Mouse (Mus musculus) forebrain, embryonic 11.5 days (tissue): ENCODE measurements around the gene 5730480H06Rik. TPM values are rescaled to one million over a fixed set of nuclear protein-coding genes. Genes with fewer than 3 reads are reported as not detected.

ENCODE experiments used
- ATAC-seq: fragments of 200-750 bp; cut with Nextera tagmentation; replicated peaks from 2 replicates; pipeline ENCODE4 v1.8.0; 2017; ENCODE audit warnings: moderate TSS enrichment; ENCODE audit not compliant: low FRiP score
- DNase-seq: peaks from one replicate; pipeline ENCODE4 v3.0.0-alpha.2; 2017; ENCODE audit warnings: low spot score
- H3K27ac ChIP-seq: fragments of 300-500 bp; sonication (generic); 2 replicates; pipeline ENCODE4 v1.5.1; 2014; ENCODE audit warnings: low read depth, low read length
- H3K27me3 ChIP-seq: fragments of 300-500 bp; sonication (generic); 2 replicates; pipeline ENCODE4 v1.6.1; 2014; ENCODE audit warnings: mild to moderate bottlenecking, low read length, mixed read lengths; ENCODE audit not compliant: control insufficient read depth, insufficient read depth
- H3K36me3 ChIP-seq: fragments of 300-500 bp; sonication (generic); 2 replicates; pipeline ENCODE4 v1.6.1; 2014; ENCODE audit warnings: mild to moderate bottlenecking, low read length, moderate library complexity, mixed read lengths; ENCODE audit not compliant: control insufficient read depth, insufficient read depth
- H3K4me1 ChIP-seq: fragments of 300-500 bp; sonication (generic); replicated peaks from 2 replicates; pipeline ENCODE4 v1.6.1; 2014; ENCODE audit warnings: low read length, mixed read lengths; ENCODE audit not compliant: control insufficient read depth, insufficient read depth
- H3K4me2 ChIP-seq: fragments of 300-500 bp; sonication (generic); 2 replicates; pipeline ENCODE4 v1.6.1; 2014; ENCODE audit warnings: low read depth, mild to moderate bottlenecking, low read length, moderate library complexity, mixed read lengths; ENCODE audit not compliant: severe bottlenecking
- H3K4me3 ChIP-seq: fragments of 300-500 bp; sonication (generic); 2 replicates; pipeline ENCODE4 v1.5.1; 2014; ENCODE audit warnings: low read depth, low read length
- H3K9ac ChIP-seq: fragments of 300-500 bp; sonication (generic); 2 replicates; pipeline ENCODE4 v1.6.1; 2014; ENCODE audit warnings: low read length
- H3K9me3 ChIP-seq: fragments of 300-500 bp; sonication (generic); 2 replicates; pipeline ENCODE4 v1.6.1; 2016; ENCODE audit warnings: low read length, mixed read lengths; ENCODE audit not compliant: control insufficient read depth
- WGBS: fragments of 180-500 bp; shearing (Covaris S2); extraction: QIAGEN DNeasy Blood & Tissue Kit; methylation state at CpG from one replicate; pipeline ENCODE4 v1.1.7; 2014; 5-methylcytosine and 5-hydroxymethylcytosine counted together
- polyA plus RNA-seq: library from polyadenylated mRNA; unstranded; fragments of >200 nt; fragmentation: Nextera tagmentation; extraction: Ambion mirVana; gene quantifications from 2 replicates; pipeline ENCODE4 v1.2.1, GENCODE M21; 2014

Gene 5730480H06Rik
- polyA plus RNA-seq, result 26.7 and 33.1 TPM in 2 replicates

DNA sequence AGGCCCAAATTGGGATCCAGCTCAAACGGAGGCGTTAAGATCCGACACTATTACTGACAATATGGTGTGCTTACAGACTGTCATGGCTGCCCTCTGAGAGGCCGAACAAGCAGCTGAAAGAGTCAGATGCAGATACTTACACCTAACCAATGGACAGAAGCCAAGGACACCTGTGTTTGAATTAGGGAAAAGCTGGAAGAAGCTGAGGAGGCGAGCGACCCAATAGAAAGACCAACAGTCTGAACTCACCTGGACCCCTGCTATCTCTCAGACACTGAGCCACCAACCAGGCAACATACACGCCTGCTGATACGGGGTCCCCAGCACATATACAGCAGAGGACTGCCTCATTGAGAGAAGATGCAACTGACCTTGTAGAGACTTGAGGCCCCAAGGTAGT is at the start of gene 5730480H06Rik:
Gene 5730480H06Rik, plus strand, starts transcription at position 301 of the 400 bp plus-strand sequence.
- Histone ChIP-seq H3K4me1 (no peaks in the 10 kb centered on the region), H3K27ac (no peak within 1 kb of the TSS), H3K9ac (no peak within 1 kb of the TSS), H3K36me3 (no peaks in the 10 kb centered on the region), H3K27me3 (no peaks in the 10 kb centered on the region), H3K4me2 (no peak within 1 kb of the TSS), H3K4me3 (no peak within 1 kb of the TSS), H3K9me3 (no peaks in the 10 kb centered on the region)
- ATAC-seq (no peak), DNase-seq (no peak)
- WGBS, result 94% methylated on average over 8 of the region's 8 CpGs

DNA sequence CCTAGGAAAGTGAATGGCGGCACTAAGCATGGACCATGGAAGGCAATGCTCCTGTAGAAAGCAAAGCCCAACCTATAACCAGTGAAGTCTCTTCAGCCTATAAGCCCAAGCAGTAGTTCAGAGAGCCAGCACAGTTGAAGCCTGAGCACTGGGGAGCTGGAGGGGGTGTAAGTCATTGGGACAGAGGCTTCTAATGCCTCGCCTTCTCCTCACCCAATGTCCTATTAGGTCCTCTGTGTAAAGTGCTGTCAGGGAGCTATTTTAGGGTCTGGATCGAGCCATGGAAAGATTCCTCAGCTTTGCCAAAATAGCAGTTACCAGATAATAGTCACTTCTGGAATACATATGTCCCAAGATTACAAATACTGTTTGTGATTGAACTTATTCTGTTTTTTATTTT is 26.6 kb upstream of the 5730480H06Rik start:
- 88% methylated on average over 3 of the region's 3 CpGs for WGBS
- no peaks in the 10 kb centered on the region for H3K36me3 ChIP-seq
- no peak for ATAC-seq

DNA sequence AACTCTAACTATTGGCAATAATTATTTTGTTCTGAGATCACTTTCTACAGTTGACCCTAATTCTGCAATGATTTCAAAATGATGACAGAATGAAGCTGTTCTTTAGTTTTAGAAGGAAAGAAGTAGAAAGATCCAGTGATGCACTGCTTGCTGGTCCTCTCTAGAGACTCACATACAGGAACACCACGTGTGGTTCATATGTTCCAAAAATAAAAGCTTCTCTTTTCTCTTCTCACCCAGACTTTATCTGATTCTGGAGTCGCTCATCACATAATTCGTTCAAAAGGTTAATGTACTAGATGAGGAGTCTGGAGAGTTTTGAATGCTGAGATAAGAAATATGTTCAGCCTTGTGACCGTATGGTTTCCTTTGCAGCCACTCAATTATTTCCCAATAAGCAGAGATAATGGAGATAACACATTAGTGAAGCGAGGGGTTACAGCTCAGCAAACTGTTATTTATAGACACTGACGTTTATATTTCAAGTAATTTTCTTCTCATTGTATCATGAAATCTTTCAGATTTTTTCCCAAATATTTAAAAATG is 12.6 kb upstream of the 5730480H06Rik start:
- H3K27ac ChIP-seq, result no peak overlapping the region
- WGBS, result 87% methylated on average over 6 of the region's 6 CpGs
- no peaks in the 10 kb centered on the region for H3K4me1 ChIP-seq
- H3K27me3 ChIP-seq, result no peaks in the 10 kb centered on the region
- ATAC-seq (no peak), DNase-seq (no peak)
- H3K4me3 ChIP-seq, result no peak overlapping the region
- H3K9ac ChIP-seq, result no peak overlapping the region
- no peak overlapping the region for H3K4me2 ChIP-seq
- H3K9me3 ChIP-seq, result no peaks in the 10 kb centered on the region
- H3K36me3 ChIP-seq, result no peaks in the 10 kb centered on the region

More for the DNA sequence above, 26.6 kb upstream of the 5730480H06Rik start:
- no peak overlapping the region for H3K9ac ChIP-seq
- H3K4me3 ChIP-seq, result no peak overlapping the region
- H3K27me3 ChIP-seq, result no peaks in the 10 kb centered on the region
- no peak overlapping the region for H3K4me2 ChIP-seq
- no peaks in the 10 kb centered on the region for H3K9me3 ChIP-seq
- no peak overlapping the region for H3K27ac ChIP-seq
- no peaks in the 10 kb centered on the region for H3K4me1 ChIP-seq
- DNase-seq, result no peak

DNA sequence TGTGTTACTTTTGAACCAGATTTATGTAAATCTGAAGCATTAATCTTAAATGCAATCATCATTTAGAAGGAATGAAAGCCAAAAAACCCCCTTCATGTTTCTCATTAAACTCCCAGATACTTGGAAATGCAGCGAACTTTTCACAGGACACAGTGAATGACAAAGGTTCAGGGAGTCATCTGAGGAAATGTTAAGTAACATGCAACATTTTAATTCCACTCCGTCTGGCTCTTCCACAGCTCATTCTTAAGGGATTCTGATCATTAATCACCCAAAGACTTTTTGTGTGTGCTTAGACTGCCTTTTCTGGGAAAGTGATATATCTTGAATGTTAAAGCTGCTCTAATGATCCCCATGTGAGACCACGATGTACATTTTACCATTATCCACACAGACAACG is 7.2 kb upstream of the 5730480H06Rik start:
- H3K9me3 ChIP-seq, result no peaks in the 10 kb centered on the region
- no peak overlapping the region for H3K9ac ChIP-seq
- H3K4me2 ChIP-seq, result no peak overlapping the region
- H3K36me3 ChIP-seq, result no peaks in the 10 kb centered on the region
- H3K27me3 ChIP-seq, result no peaks in the 10 kb centered on the region
- H3K4me3 ChIP-seq, result no peak overlapping the region
- H3K27ac ChIP-seq, result no peak overlapping the region
- H3K4me1 ChIP-seq, result no peaks in the 10 kb centered on the region
- DNase-seq (no peak), ATAC-seq (no peak)
- WGBS, result 75% methylated on average over 4 of the region's 4 CpGs

DNA sequence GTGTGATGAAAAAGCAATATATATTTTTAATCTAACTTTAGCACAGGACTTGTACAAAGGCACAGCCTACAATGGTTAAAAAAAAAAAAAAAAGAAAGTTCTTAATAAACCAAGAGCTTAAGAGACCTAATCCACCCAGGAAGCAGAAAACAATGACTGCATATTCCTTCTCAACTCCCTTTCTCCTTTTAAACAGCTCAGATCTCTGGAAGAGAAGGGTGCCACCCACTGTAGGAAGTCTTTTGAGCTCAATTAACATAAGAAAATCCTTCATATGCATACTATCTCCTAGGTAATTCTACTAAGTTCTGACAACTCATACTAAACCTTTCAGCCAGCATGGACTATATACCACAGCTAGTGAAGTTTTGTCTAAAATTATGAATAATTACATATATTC is 1.5 kb upstream of the 5730480H06Rik start:
- Histone ChIP-seq H3K9ac (no peak overlapping the region), H3K27ac (no peak overlapping the region), H3K36me3 (no peaks in the 10 kb centered on the region), H3K4me2 (no peak overlapping the region), H3K4me3 (no peak overlapping the region), H3K4me1 (no peaks in the 10 kb centered on the region), H3K9me3 (no peaks in the 10 kb centered on the region), H3K27me3 (no peaks in the 10 kb centered on the region)
- ATAC-seq (no peak), DNase-seq (no peak)

DNA sequence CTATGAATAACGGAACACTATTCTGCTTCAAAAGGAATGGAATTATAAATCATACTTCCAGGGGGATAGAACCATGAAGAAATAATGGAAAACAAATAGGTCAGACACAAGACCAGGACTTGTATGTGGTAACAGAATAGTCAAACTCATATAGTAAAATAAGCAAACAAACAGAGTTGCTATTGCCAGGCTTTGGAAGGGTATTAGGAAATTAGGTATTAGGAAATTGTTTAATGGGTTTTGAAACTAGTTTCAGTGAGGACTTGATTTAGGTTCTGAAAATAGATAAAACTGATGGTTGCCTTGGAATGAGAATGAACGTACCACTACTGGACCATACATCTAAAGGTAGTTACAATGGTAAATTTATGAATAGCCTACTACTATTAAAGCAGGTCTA is 2.0 kb downstream of the 5730480H06Rik start:
- 98% methylated on average over 2 of the region's 2 CpGs for WGBS
- H3K9me3 ChIP-seq, result no peaks in the 10 kb centered on the region
- H3K27me3 ChIP-seq, result no peaks in the 10 kb centered on the region
- no peak for DNase-seq
- no peak overlapping the region for H3K4me3 ChIP-seq
- no peak overlapping the region for H3K27ac ChIP-seq
- no peak overlapping the region for H3K4me2 ChIP-seq
- no peaks in the 10 kb centered on the region for H3K36me3 ChIP-seq
- no peak overlapping the region for H3K9ac ChIP-seq
- 0 out of 2 replicates have a peak, but pooled peaks cover 2% of the 10 kb centered on the region for H3K4me1 ChIP-seq
- ATAC-seq, result no peak

DNA sequence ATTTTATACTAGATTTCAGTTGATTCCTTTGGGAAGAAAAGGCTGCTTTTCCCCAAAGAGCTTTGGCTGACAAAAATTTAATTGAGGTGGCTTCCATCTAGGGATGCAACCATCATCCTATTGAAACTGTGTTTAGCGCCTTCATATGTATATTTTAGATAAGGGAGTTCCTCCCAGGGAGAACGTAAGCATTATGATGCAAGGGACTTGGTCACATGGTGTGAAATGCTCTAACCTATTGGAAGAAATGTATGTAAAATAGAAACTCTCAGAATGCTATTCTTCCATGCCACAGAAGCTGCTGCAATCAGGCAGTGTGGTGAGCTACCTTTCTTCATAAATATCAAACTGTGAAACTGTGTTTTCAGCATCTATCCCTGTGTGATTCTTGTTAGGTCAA is 3.1 kb downstream of the 5730480H06Rik start:
- Histone ChIP-seq H3K4me1 (0 out of 2 replicates have a peak, but pooled peaks cover 2% of the 10 kb centered on the region), H3K27ac (no peak overlapping the region), H3K9ac (no peak overlapping the region), H3K4me2 (no peak overlapping the region), H3K4me3 (no peak overlapping the region), H3K9me3 (no peaks in the 10 kb centered on the region), H3K36me3 (no peaks in the 10 kb centered on the region), H3K27me3 (no peaks in the 10 kb centered on the region)
- ATAC-seq (no peak), DNase-seq (no peak)
- 93% methylated on average over 2 of the region's 2 CpGs for WGBS

DNA sequence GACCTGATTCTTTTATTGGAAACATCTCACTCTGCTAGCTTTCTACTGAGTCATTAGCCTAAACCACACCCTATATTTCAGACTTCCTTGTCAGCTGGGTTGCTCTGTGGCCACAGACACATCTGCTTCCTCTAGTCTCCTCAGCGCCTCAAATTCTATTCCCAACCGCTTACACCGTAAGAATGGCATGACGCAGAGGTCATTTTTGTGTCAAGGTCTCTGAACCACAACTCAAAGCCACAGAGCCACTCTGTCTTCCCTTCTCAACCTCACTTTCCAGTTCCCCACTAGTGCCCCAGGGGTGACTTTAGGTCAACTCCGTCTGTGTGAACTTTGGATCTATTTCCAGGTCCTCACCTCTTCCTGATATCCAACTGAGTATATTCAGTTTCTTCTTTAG is 3.7 kb downstream of the 5730480H06Rik start:
- 0 out of 2 replicates have a peak, but pooled peaks cover 2% of the 10 kb centered on the region for H3K4me1 ChIP-seq
- H3K27ac ChIP-seq, result no peak overlapping the region
- no peak overlapping the region for H3K9ac ChIP-seq
- WGBS, result 75% methylated on average over 5 of the region's 5 CpGs
- H3K4me3 ChIP-seq, result no peak overlapping the region
- no peaks in the 10 kb centered on the region for H3K27me3 ChIP-seq
- DNase-seq (no peak), ATAC-seq (no peak)
- H3K4me2 ChIP-seq, result no peak overlapping the region
- H3K9me3 ChIP-seq, result no peaks in the 10 kb centered on the region
- no peaks in the 10 kb centered on the region for H3K36me3 ChIP-seq

DNA sequence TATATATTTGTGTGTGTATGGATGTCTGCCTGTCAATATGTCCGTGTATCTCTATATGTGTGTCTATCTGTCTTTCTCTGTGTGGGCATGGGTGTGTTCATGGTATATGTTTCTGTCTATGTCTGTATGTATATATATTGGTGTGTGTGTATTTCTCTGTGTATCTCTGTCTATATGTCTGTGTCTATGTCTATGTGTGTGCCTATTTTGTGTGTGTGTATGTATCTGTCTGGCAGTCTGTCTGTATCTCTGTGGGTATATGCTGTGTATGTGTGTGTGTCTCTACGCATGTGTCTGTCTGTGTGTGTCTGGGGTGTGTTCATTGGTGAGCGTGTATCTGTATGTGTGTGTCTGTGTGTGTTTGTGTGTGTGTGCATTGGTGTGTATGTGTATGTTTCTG is 5.7 kb downstream of the 5730480H06Rik start:
- ATAC-seq, result no peak

More for the DNA sequence above, 5.7 kb downstream of the 5730480H06Rik start:
- Histone ChIP-seq H3K4me1 (0 out of 2 replicates have a peak, but pooled peaks cover 2% of the 10 kb centered on the region), H3K27ac (no peak overlapping the region), H3K4me3 (no peak overlapping the region), H3K36me3 (no peaks in the 10 kb centered on the region), H3K4me2 (no peak overlapping the region), H3K27me3 (no peaks in the 10 kb centered on the region), H3K9ac (no peak overlapping the region), H3K9me3 (no peaks in the 10 kb centered on the region)
- 91% methylated on average over 3 of the region's 3 CpGs for WGBS
- DNase-seq, result no peak
